Mouse (Mus musculus) heart, adult 2 months (tissue): ENCODE measurements around the gene Fam240a. TPM values are rescaled to one million over a fixed set of nuclear protein-coding genes. Genes with fewer than 3 reads are reported as not detected.

Experiments used
- DNase-seq, 2 experiments: peaks; one replicate each; pipeline ENCODE4 v3.0.0; 2021
- H3K27ac ChIP-seq: fragments of 200-600 bp; 2 replicates; pipeline ENCODE4 v1.8.1; 2022
- H3K27me3 ChIP-seq: fragments of 200-500 bp; 2 replicates; pipeline ENCODE4 v1.6.1; 2012; ENCODE audit warnings: mild to moderate bottlenecking, low read length, inconsistent platforms, mixed read lengths; ENCODE audit not compliant: control insufficient read depth, insufficient read depth
- H3K36me3 ChIP-seq: fragments of 200-500 bp; 2 replicates; pipeline ENCODE4 v1.6.1; 2012; ENCODE audit warnings: low read length, inconsistent platforms; ENCODE audit not compliant: control insufficient read depth, insufficient read depth
- H3K4me1 ChIP-seq: fragments of 200-500 bp; 2 replicates; pipeline ENCODE4 v1.6.1; 2011; ENCODE audit warnings: low read length; ENCODE audit not compliant: control insufficient read depth, insufficient read depth
- H3K4me3 ChIP-seq: fragments of 200-600 bp; 2 replicates; pipeline ENCODE4 v1.8.1; 2022
- H3K79me2 ChIP-seq: fragments of 200-500 bp; replicated peaks from 2 replicates; pipeline ENCODE4 v1.6.1; 2012; ENCODE audit warnings: mild to moderate bottlenecking, inconsistent platforms, low read length, moderate library complexity, mixed read lengths; ENCODE audit not compliant: control insufficient read depth, insufficient read depth
- H3K9ac ChIP-seq: fragments of 200-500 bp; 2 replicates; pipeline ENCODE4 v1.6.1; 2012; ENCODE audit warnings: low read depth, mild to moderate bottlenecking, control low read depth, inconsistent platforms, low read length, mixed read lengths
- CTCF ChIP-seq: fragments of 200-600 bp; IDR thresholded peaks from 2 replicates; pipeline ENCODE4 v1.8.1; 2022; ENCODE audit warnings: antibody characterized with exemption, mild to moderate bottlenecking, moderate library complexity
- EP300 ChIP-seq: fragments of 200-500 bp; IDR thresholded peaks from 2 replicates; pipeline ENCODE4 v1.6.1; 2011; ENCODE audit warnings: low read depth, low read length, control low read depth; ENCODE audit not compliant: insufficient read depth
- POLR2A ChIP-seq: fragments of 200-500 bp; IDR thresholded peaks from 2 replicates; pipeline ENCODE4 v1.6.1; 2011; ENCODE audit warnings: mild to moderate bottlenecking, low read depth, low read length, control low read depth; ENCODE audit not compliant: insufficient read depth
- WGBS: fragments of 180-500 bp; shearing (Covaris S2); methylation state at CpG from one replicate; pipeline ENCODE4 v1.1.7; 2018; 5-methylcytosine and 5-hydroxymethylcytosine counted together
- intact Hi-C: fragments of 180-260 bp; cut with DNase I; formaldehyde crosslinking; loops from one replicate; pipeline ENCODE4 v1.15.1; 2025
- long read RNA-seq: library from polyadenylated mRNA; stranded (forward); transcript quantifications from one replicate; pipeline ENCODE4 v2.0.0, GENCODE M21; 2021
- polyA plus RNA-seq: library from polyadenylated mRNA; depleted of rRNA; stranded (reverse); fragments of >200 nt; gene quantifications from 2 replicates; pipeline ENCODE4 v1.2.3, GENCODE M21; 2012; rRNA removed
- total RNA-seq, 2 experiments: library from RNA; stranded (reverse); gene quantifications; 2 replicates each; pipeline ENCODE4 v1.2.3; 2021

Fam240a gene
- total RNA-seq (not detected), polyA plus RNA-seq (not detected in 2 replicates)
- long read RNA-seq, result 0 reads

DNA sequence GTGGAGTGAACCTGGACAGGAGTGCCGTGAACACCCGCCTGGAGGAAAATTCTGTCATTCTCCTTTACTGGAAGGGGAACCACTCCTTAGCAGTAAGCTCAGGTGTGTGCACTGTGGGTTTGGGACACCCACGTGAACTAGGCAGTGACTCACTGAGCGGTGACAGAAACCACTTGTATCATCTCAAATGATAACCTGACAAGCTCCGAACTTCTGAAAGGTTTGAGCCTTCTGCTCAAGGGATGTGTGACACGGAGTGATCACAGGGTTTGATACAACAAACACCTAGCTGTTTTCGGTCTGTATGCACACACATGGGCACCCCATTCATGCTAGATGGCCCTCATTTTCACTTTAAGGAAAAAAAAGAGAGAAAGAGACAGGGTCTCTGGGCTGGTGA is at the start of gene Fam240a:
TSS of gene Fam240a (minus strand) at position 76 of the 400 bp plus-strand sequence.
- Histone ChIP-seq H3K27ac (no peak within 1 kb of the TSS), H3K27me3 (no peaks in the 10 kb centered on the region), H3K79me2 (no peaks in the 10 kb centered on the region), H3K4me1 (no peaks in the 10 kb centered on the region; the same call in none of the 2 replicates), H3K9ac (no peak within 1 kb of the TSS), H3K36me3 (no peaks in the 10 kb centered on the region), H3K4me3 (no peak within 1 kb of the TSS)
- intact Hi-C loops, result no loop called here
- DNase-seq, result no peak
- no peak for TF ChIP-seq POLR2A
- TF ChIP-seq EP300, result no peak
- TF ChIP-seq CTCF, result no peak
- whole genome bisulfite sequencing, result 86% methylated on average over 7 of the region's 7 CpGs

DNA sequence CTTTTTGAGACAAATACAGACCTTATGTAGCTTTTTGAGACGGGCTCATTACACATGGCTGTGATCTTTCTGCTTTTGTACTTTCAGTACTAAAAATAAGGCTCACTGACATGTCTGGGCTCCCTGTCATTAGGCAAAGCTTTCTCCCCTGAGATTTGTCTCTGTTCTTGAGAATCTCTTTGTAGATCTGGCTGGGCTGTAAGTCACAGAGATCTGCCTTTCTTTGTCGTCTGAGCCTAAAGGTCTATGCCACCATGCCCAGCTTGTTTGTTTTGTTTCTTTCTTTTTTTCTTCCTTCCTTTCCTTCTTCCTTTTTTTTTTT is 49.2 kb upstream of the Fam240a start:
- Histone ChIP-seq H3K4me1 (peaks cover under 1% of the 10 kb centered on the region; the same call in 1 of the 2 replicates), H3K79me2 (no peaks in the 10 kb centered on the region), H3K27me3 (no peaks in the 10 kb centered on the region), H3K27ac (no peak overlapping the region), H3K36me3 (peaks cover 6% of the 10 kb centered on the region; the same call in 1 of the 2 replicates), H3K4me3 (no peak overlapping the region), H3K9ac (no peak overlapping the region)
- intact Hi-C loops, result no loop called here
- no peak for TF ChIP-seq POLR2A
- TF ChIP-seq CTCF, result no peak
- TF ChIP-seq EP300, result no peak
- DNase-seq, result no peak
- 61% methylated on average over 2 of the region's 2 CpGs for WGBS

- Histone ChIP-seq H3K36me3 (peaks cover 6% of the 10 kb centered on the region; the same call in 1 of the 2 replicates), H3K27me3 (no peaks in the 10 kb centered on the region), H3K4me1 (peaks cover 3% of the 10 kb centered on the region), H3K27ac (no peak overlapping the region), H3K9ac (no peak overlapping the region), H3K79me2 (no peaks in the 10 kb centered on the region), H3K4me3 (no peak overlapping the region)
- intact Hi-C loops, result no loop called here
- no peak for DNase-seq
- TF ChIP-seq CTCF (no peak), EP300 (no peak), POLR2A (no peak)
- 86% methylated on average over 22 of the region's 22 CpGs for WGBS
These were observed 48.6 kb upstream of the Fam240a start for GRCm38 (mm10) chr9:110965062-110965909.

DNA sequence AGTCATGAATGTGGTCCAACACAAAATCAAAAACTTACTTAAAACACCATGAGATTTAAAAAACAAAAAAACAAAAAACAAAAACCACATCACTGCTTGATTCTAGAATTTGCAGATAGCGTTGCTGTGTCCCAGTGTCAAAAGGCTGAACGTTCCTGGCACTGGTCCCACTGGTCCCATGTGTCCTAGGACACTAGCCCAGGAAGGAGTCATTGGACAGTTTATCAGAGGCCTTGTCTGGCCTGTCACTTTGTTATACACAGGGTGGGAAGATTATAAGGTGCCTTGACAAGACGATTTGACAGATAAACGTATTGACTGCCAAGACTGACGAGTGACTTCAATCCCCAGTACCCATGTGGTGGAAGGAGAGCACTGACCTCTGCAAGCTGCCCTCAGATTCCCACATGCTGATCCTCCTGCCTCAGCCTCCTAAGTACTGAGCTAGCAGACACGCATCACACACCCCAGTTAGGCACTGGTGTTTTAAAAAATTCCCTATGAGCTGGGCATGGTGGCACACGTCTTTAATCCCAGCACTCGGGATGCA is 47.0 kb upstream of the Fam240a start:
- no peaks in the 10 kb centered on the region for H3K79me2 ChIP-seq
- H3K27ac ChIP-seq, result peak overlapping the region; percentile 36
- peaks cover 5% of the 10 kb centered on the region for H3K4me1 ChIP-seq
- intact Hi-C loops, result no loop called here
- DNase-seq, result peak; percentile 56 to 72
- H3K4me3 ChIP-seq, result no peak overlapping the region
- H3K9ac ChIP-seq, result no peak overlapping the region
- TF ChIP-seq EP300, result peak; percentile 89; the same call in 1 of the 2 replicates
- TF ChIP-seq CTCF, result no peak
- no peaks in the 10 kb centered on the region for H3K27me3 ChIP-seq
- 60% methylated on average over 8 of the region's 8 CpGs for WGBS
- peaks cover 7% of the 10 kb centered on the region; the same call in 1 of the 2 replicates for H3K36me3 ChIP-seq

- H3K36me3 ChIP-seq, result peaks cover 5% of the 10 kb centered on the region; the same call in 1 of the 2 replicates
These were observed 44.7 kb upstream of the Fam240a start for GRCm38 (mm10) chr9:110961386-110961785.

More at GRCm38 (mm10) chr9:110961386-110961785, 44.7 kb upstream of the Fam240a start:
- Histone ChIP-seq H3K27me3 (no peaks in the 10 kb centered on the region), H3K4me1 (peaks cover 5% of the 10 kb centered on the region), H3K9ac (no peak overlapping the region), H3K27ac (no peak overlapping the region), H3K4me3 (no peak overlapping the region), H3K79me2 (no peaks in the 10 kb centered on the region)
- WGBS, result 99% methylated on average over 8 of the region's 8 CpGs
- intact Hi-C loops, result no loop called here
- TF ChIP-seq CTCF, result no peak
- no peak for TF ChIP-seq EP300
- no peak for TF ChIP-seq POLR2A
- DNase-seq, result no peak
